Mouse (Mus musculus) layer of hippocampus, adult 18-20 months (tissue): ENCODE measurements around the gene Rpl39. TPM values are rescaled to one million over a fixed set of nuclear protein-coding genes. Genes with fewer than 3 reads are reported as not detected.

Experiments
- DNase-seq, 2 experiments: peaks; one replicate each; pipeline ENCODE4 v3.0.0; 2022; ENCODE audit warnings: low spot score in 2 of 2
- total RNA-seq, 2 experiments: library from RNA; stranded (reverse); gene quantifications; 2 replicates each; pipeline ENCODE4 v1.2.3; 2021

The Rpl39 gene
- total RNA-seq, 2 experiments from 2014 or later = 252 to 254 TPM

DNA sequence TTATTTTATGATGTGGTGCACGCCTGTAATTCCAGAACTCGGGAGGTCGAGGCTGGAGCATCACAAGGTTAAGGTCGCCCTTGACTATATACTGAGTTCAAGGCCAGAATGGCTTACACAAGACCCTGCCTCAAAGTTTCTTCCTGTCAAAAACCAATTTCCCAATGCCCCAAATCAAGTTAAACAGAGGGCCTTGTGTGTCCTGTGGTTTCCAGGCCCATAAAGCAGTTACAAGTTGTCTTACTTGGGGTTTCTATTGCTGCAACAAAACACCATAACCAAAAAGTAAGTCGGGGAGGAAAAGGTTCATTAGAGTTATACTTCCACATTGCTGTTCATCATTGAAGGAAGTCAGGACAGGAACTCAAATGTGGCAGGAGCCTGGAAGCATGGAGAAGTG is 16.4 kb downstream of the Rpl39 start:
- no peak for DNase-seq

DNA sequence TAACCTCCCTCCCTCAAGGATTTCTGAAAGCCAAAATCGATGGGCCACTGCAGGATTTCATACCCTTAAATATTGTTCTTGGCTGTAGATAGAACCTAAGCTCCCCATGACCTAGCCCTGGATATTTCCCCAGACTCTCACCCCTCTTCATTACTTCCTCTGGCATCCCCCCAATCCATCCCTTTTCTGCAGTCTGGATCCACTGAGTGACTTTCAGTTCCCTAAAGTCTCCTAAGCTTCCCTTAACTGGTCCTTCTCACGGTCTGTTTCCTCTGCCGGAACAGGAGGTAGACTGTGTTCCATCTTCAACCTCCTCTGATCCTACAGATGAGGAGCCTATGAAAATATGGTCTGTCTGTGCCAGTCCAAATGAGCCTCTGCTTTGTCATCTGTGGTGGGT is 17.9 kb downstream of the Rpl39 start:
- no peak for DNase-seq

DNA sequence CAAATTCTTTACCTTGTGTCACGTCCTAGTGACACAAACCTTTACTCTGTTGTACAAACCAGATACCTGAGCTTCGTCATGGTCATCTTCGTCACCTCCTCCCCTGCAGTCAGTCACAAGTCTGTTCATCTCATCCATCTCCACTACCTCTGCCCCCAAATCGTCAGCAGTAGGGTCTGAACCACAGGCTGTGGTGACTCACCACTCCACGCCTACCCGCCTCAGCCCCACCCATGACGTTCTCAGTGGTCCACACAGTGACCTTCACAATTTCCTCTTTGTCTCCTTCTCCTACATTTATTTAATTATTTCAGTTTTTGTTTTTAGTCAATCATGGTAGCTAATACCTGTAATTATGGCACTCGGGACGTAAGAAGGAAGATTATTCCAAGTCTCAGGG is 21.3 kb downstream of the Rpl39 start:
- DNase-seq = no peak

DNA sequence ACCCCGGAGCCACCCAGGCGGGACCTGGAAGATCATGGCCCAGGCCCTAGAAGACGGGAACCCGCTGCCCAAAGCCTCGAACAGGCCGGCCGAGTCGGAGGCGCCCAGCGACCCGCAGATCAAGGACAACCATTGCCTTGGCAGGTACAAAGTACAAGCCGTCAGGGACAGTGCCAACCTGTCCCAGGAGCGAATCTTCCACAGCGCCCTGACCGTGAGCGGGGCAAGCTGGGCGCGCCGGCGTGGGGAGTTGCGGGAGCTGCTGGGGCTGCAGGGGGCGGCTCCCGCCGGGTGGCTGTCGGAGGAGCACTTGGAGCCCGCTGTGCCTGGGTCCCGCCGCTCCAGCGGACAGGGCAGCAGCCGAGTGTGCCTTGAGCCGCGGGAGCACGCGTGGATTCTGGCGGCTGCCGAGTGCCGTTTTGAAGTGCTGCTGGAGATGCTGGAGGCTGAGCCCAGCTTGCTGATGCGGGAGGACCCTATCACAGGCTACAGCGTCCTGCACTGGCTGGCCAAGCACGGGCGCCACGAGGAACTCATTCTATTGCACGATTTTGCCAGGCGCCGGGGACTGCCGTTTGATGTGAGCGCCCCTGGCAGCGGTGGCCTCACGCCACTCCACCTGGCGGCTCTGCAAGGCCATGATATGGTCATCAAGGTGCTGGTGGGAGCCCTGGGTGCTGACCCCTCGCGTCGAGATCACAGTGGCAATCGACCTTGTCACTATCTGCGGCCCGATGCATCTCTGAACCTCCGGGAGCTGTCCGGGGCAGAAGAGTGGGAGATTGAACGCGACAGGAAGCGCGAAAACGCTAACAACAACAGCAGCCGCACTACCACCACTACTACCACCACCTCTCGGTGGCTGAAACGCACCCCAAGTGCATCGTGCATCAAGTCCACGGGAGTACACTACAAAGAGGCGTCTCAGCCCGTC is 36.0 kb downstream of the Rpl39 start:
- no peak for DNase-seq

DNA sequence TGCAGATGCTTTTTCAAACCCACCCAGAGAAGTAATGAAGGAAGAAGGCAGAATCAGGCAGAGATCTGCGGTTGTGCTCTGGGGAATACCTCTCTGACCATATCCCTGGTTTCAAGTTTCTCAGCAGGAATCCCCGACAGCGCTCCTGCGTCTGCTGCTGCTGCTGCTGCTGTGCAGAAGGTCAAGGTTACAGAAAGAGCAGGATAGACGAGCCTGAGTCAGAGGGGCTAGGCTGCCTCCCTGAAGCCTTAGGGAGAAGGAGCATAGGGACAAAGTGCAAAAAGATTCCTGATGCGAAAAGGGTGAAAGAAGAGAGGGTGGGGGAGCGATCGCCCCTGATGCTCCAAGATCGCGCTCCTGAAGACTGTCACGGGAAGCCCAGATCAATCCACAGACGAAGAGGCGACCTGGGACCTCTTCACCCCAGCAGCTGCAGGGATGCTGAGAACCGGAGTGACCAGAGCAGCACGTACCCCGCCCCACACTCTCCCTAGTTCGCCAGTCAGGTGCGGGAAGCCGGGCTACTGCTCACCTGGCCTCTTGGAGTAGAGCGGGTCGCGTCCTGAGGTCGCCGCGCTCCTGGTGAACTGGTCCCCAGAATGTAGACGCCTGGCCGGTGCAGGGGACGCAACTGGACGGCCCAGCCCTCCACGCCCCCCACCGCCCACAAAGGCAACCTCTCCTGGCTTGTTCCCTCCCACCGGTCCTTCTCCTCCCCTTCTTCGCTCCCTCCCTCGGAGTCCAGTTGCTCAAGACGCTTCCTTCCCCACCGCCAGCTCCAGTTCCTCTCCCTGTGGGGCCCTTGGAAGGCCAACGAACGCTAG is 36.9 kb downstream of the Rpl39 start, which contains the start of gene Sowahd:
Sowahd (plus strand) TSS at position 780 of the 824 bp plus-strand sequence.
- DNase-seq = no peak

DNA sequence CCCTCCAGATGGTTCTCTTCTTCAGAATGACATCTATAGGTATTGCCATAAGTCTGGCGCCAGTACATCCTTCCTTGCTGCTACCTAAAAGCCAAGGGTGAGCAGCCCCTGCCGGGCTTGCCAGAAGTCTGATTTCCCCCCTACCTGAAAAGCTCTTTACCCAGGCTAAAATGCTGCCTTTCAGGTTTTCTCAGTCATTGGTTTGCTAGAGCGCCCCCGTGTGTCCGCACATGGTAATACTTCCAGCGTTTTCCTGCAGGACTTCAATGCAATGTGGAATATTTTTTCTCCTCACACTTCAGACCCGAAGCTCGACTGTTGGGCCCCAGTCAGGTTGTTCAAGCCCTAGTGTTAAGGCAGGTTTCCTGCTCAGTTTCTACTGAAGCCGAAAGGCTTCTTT is 42.5 kb downstream of the Rpl39 start:
- peak; percentile 37 to 76 for DNase-seq

Other genes starting within 250 kb of the Rpl39 start
- gene Ube2a, start 211.5 kb downstream of the Rpl39 start, total RNA-seq = 10 to 100 TPM; 53.5 to 57.9 TPM
- 10 to 100 TPM; 40.8 to 42.6 TPM for gene C330007P06Rik, start 211.3 kb downstream of the Rpl39 start, total RNA-seq
- gene Nkrf, start 182.5 kb downstream of the Rpl39 start, total RNA-seq = 10 to 100 TPM; 30.4 to 32.1 TPM
- gene Sept6, start 93.6 kb downstream of the Rpl39 start, total RNA-seq = 10 to 100 TPM; 47.6 to 48.4 TPM
- gene Sowahd, start 36.6 kb downstream of the Rpl39 start, total RNA-seq = not detected
- gene Upf3b, start 24.9 kb upstream of the Rpl39 start, total RNA-seq = 10 to 100 TPM; 18.4 to 18.9 TPM
- 10 to 100 TPM; 12.5 to 14.8 TPM for gene Nkap, start 41.4 kb upstream of the Rpl39 start, total RNA-seq
- gene Akap14, start 83.4 kb upstream of the Rpl39 start, total RNA-seq = under 1 TPM; 0.30 TPM
- gene Ndufa1, start 105.8 kb upstream of the Rpl39 start, total RNA-seq = 100 to 1,000 TPM; 209 to 223 TPM
- 1 to 10 TPM; 7.3 to 8.4 TPM for gene Rnf113a1, start 105.8 kb upstream of the Rpl39 start, total RNA-seq
- not detected for gene Gm9, start 125.6 kb upstream of the Rpl39 start, total RNA-seq
- gene Rhox1, start 136.9 kb upstream of the Rpl39 start, total RNA-seq = not detected
- gene Rhox2a, start 159.6 kb upstream of the Rpl39 start, total RNA-seq = not detected
- not detected for gene Rhox3a, start 164.5 kb upstream of the Rpl39 start, total RNA-seq
- not detected for gene Rhox4a, start 179.9 kb upstream of the Rpl39 start, total RNA-seq